Mouse (Mus musculus) limb, embryonic 12.5 days (tissue): ENCODE measurements around the gene Gpr182. TPM values are rescaled to one million over a fixed set of nuclear protein-coding genes. Genes with fewer than 3 reads are reported as not detected.

Experiments used
- polyA plus RNA-seq: library from polyadenylated mRNA; unstranded; fragments of >200 nt; fragmentation: Nextera tagmentation; extraction: Ambion mirVana; gene quantifications from 2 replicates; pipeline ENCODE4 v1.2.1, GENCODE M21; 2016

The Gpr182 gene
- polyA plus RNA-seq, 1 experiment from 2014 or later = 0.49 TPM

Other genes starting within 250 kb of the Gpr182 start
- 0.60 and 1.6 TPM in 2 replicates for gene Ndufa4l2, start 236.8 kb downstream of the Gpr182 start, polyA plus RNA-seq
- gene Shmt2, start 229.3 kb downstream of the Gpr182 start, polyA plus RNA-seq = 96.8 and 98.1 TPM in 2 replicates
- 4.2 and 6.3 TPM in 2 replicates for gene Nxph4, start 217.2 kb downstream of the Gpr182 start, polyA plus RNA-seq
- 87.6 and 94.7 TPM in 2 replicates for gene Lrp1, start 130.6 kb downstream of the Gpr182 start, polyA plus RNA-seq
- gene Stat6, start 108.7 kb downstream of the Gpr182 start, polyA plus RNA-seq = 8.7 and 12.1 TPM in 2 replicates
- gene Nemp1, start 84.8 kb downstream of the Gpr182 start, polyA plus RNA-seq = 12.6 and 13.5 TPM in 2 replicates
- gene Nab2, start 83.2 kb downstream of the Gpr182 start, polyA plus RNA-seq = 15.3 and 19.1 TPM in 2 replicates
- 0.33 and 0.59 TPM in 2 replicates for gene Myo1a, start 46.6 kb downstream of the Gpr182 start, polyA plus RNA-seq
- gene Tac2, start 27.3 kb downstream of the Gpr182 start, polyA plus RNA-seq = 1.1 and 1.8 TPM in 2 replicates
- gene Zbtb39, start 12.2 kb downstream of the Gpr182 start, polyA plus RNA-seq = 4.3 and 4.6 TPM in 2 replicates
- gene Rdh1, start 8.0 kb upstream of the Gpr182 start, polyA plus RNA-seq = 0.05 TPM in 1 of 2 replicates, not detected in the other
- gene Rdh16f1, start 8.1 kb upstream of the Gpr182 start, polyA plus RNA-seq = 0.16 TPM in 1 of 2 replicates, not detected in the other
- 0.15 TPM in 1 of 2 replicates, not detected in the other for gene Rdh9, start 24.7 kb upstream of the Gpr182 start, polyA plus RNA-seq
- gene Rdh16, start 49.4 kb upstream of the Gpr182 start, polyA plus RNA-seq = not detected in 2 replicates
- not detected in 2 replicates for gene Rdh19, start 98.2 kb upstream of the Gpr182 start, polyA plus RNA-seq
- not detected in 2 replicates for gene Rdh16f2, start 114.7 kb upstream of the Gpr182 start, polyA plus RNA-seq
- gene Rdh7, start 137.1 kb upstream of the Gpr182 start, polyA plus RNA-seq = not detected in 2 replicates
- not detected in 2 replicates for gene Sdr9c7, start 146.8 kb upstream of the Gpr182 start, polyA plus RNA-seq